Mouse (Mus musculus): ENCODE results near the gene Ccnd3.

Gene Ccnd3

DNA sequence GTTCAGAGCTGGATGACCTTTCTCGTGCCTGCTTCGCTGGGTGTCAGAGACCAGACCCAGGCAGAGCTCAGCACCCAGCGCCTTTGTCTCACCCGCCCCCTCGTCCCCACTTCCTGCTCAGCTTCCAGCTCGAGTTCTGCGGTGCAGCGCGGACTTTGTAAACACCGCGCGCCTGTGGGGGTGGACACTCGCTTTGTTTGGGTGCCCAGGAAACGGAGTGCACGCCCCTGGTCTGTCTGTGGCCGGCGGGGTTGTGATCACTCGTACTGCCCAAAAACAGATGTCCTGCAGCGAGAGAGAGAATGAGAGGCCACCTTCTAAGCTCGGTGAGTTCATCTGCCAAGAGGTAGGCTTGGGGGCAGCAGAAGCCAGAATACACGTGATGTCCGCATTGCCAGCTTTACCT lies at the start of gene Ccnd3:
TSS of gene Ccnd3 (plus strand) at position 111 of the 406 bp plus-strand sequence.
- DNase-seq, result peak; percentile 79 to 93

DNA sequence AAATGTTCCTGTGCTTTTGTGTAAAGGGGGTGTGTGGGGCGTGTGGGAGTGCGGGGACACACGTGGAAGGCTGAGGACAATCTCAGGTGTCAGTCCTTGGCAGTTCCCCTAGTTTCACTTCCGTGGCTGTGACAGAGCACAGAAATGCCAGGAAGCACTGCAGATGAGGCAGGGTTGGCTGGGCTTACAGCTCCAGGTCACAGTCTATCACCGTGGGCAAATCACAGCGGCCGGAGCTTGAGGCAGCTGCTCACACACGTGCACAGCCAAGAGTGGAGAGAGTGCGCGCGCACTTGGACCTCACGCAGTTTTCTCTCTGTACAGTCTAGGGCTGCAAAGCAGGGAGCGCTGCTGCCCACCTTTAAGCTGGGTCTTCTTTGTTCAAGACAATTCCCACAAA lies 46.5 kb upstream of the Ccnd3 start:
- DNase-seq, result peak in 1 of 2 experiments; percentile 38

DNA sequence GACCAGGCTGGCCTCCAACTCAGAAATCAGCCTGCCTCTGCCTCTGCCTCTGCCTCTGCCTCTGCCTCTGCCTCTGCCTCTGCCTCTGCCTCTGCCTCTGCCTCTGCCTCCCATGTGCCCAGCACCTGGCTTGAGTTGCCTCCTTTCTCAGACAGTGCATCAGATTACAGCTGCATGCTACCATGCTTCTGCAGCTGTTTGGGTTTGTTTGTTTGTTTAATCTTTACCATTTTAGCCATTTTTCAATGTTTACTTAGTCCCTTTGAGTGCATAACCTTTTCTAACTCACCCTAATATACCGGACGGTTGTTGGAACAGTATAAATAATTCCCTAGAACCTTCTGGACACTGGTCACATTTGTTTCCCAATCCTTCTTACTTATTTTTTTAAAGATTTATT lies 45.9 kb upstream of the Ccnd3 start:
- DNase-seq, result no peak

DNA sequence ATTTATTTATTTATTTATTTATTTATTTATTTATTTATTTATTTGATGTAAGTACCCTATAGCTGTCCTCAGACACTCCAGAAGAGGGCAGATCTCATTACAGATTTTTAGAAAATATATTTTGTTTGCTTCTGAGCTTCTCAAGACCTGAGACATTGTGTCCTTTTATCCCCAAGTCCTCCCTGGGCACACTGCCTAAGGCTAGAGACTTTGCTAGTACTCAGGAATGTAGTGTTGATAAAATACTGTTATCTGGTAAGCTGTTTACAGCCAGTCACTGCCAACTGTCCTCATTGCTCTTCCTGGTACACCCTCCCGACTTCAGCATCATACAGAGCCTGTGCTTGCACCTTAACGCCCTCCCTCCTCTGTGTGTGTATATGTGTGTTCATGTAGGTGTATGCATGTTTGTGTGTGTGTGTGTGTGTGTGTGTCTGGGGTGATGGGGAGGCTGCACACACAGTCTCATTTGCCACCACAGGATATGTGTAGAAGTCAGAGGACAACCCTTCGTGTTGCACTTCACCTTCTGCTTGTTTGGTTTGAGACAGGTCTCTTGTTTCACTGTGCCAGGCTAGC lies 45.4 kb upstream of the Ccnd3 start:
- peak in 1 of 2 experiments; percentile 27 for DNase-seq

DNA sequence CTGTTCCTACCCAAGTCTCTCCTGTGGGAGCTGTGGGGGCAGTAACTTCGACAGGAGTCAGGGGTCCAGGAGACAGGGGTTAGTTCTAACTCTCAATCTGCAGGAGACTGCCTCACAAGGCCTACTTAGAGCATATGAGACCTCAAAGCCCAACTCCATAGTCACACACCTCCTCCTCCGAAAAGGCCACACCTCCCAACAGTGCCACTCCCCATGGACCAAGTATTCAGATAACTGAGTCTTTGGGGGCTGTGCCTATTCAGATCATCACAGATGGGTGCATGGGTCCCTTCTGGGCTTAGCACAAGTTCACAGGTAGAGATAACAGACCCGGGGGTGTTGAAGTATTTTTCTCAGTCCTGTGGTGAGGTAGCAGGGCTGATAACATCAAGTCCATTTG lies 43.2 kb upstream of the Ccnd3 start:
- DNase-seq, result no peak

GRCm38 (mm10) chr17:47462209-47462608 lies 42.6 kb upstream of the Ccnd3 start:
- no peak for DNase-seq

- DNase-seq, result peak in 1 of 2 experiments; percentile 32
Observed at GRCm38 (mm10) chr17:47462728-47463388, 42.0 kb upstream of the Ccnd3 start.

DNA sequence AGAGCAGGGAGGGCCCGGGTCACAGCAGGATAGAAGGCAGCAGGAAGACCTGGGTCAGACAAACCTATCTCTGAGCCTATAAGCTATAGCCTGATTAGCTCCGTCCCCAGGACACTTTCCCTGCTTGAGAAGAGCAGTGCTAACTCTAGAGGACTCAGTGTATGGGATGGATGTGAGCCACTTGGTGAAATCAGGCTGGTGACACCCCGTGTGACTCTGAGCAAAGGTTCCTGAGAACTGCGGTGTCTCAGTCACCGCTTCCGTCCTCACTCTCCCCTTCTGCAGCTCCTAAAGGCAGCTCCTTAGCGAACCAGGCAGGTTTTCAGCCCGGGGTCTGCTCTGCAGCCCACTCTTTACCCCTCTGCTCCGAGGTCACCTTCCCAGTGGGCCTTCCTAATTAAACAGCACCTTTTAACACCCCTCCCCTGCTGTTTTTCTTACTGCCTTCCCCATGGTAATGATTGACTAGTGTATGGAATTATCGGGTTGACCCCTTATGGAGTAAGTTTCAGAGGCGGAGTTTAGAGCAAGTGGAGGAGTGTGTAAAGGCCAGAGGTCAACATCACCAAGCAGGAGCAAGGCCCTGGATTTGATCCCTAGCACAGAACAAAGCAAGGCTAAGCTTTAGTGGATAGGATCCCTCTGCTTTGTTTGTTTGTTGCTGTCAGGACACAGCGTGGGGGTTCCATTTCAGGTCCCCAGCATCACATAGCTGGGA lies 40.4 kb upstream of the Ccnd3 start:
- DNase-seq, result no peak

DNA sequence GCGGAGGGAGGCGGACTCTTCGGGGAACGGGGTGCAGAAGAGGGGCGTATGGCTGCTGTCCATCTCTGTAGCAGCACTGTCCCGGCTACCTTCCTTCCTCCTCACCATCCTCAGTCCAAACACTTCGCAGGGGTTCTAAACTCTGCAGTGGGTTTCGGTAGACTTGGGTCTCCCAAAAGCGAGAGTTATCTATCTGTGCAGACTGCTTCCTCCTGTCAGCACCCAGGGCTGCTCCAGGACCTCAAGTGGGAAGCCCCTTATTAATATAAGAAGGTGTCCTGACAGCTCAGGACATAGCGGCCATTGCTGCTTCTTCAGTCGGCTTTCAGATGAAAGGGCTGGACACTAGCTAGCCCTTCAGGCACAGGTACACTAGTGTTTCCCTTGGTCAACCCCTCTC lies 39.8 kb upstream of the Ccnd3 start:
- no peak for DNase-seq

- DNase-seq, result no peak
Observed at GRCm38 (mm10) chr17:47466284-47466683, 38.6 kb upstream of the Ccnd3 start.

DNA sequence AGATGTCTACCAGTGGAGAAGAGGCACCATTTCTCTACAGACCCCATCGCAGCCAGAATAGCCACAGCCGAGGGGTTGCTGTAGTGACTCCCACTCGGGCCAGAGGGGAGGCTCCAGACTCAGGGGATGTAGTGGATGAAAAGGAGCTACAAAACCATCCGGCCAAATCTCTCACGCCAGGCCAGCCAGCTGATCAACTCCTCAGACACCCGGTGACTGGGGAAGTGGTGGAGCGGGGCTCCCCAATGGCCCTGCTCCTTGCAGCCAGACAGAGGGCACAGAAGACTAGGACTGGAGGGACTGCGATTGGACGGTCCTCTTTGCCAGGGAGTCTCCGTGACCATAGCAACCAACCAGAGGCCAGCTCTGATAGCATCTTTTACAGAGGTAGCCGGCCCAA lies 37.2 kb upstream of the Ccnd3 start:
- no peak for DNase-seq

DNA sequence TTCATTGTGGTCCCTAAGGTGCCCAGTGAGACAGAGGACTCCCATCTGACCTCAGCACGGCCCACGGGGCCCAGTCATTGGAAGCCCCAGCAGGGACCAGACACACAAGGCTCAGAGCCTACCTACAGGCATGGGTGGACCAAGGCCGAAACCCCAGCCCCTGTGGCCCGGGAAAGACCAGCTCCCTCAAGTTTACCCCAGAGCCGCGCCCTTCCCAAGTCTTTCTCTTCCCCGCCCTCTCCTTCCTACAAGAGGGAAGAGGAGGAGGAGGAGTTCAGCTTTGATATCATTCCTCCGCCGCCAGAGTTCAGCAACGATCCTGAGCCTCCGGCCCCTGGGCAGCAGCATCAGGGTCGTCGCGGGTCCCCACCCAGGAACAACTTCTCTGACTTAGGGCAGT lies 36.8 kb upstream of the Ccnd3 start:
- DNase-seq, result no peak

- no peak for DNase-seq
Observed at GRCm38 (mm10) chr17:47468466-47468865, 36.4 kb upstream of the Ccnd3 start.

- DNase-seq, result no peak
Observed at GRCm38 (mm10) chr17:47469642-47470041, 35.2 kb upstream of the Ccnd3 start.

GRCm38 (mm10) chr17:47470121-47470520 lies 34.7 kb upstream of the Ccnd3 start:
- no peak for DNase-seq

DNA sequence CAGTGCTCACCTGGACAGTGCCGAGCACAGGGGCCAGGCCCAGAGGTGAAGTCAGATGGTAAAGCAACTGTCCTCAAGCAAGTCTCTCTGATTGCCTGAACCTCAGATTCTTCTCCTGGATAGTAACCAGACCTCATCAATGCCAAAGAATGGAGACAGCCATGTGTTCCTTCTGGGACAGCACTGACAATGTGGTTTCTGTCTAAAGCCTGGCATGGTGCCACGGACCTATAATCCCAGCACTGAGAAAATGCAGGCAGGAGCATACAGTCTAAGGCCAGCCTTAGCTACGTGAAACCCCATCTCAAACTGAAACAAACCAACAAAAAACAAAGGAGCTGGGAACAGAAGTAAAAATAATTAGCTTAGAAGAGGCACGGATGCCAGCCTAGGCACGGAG lies 34.2 kb upstream of the Ccnd3 start:
- DNase-seq, result peak in 1 of 2 experiments; percentile 34

- DNase-seq, result peak in 1 of 2 experiments; percentile 29
Observed at GRCm38 (mm10) chr17:47472435-47473350, 32.2 kb upstream of the Ccnd3 start.

DNA sequence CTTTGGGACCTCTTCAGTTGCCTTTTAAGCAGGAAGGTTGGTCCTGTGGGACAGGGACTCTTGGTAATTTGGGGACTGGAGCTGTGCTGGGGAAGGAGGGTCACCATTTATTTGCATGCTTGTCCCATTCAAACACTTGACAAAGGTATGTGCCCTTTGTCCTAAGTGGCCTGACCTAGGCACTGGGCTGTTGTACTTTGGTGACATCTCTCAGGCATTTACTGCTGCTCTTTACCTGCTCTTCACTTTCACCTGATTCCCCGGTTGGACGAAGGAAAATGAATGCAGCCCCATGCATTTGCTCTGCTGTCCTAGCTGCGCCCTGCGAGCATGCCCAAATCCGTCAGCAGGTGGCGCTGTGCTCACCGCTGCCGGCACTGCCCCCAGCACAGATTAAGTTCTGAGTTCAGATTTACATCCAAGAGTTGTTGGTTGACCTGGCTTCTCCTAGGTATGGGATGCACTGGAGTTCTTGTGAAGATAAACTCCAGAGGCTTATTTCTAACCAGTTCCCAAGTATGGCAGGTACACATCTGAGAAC lies 31.3 kb upstream of the Ccnd3 start:
- DNase-seq, result peak; percentile 55 to 67

GRCm38 (mm10) chr17:47474250-47474649 lies 30.6 kb upstream of the Ccnd3 start:
- DNase-seq, result peak in 1 of 2 experiments; percentile 30

GRCm38 (mm10) chr17:47475181-47475580 lies 29.7 kb upstream of the Ccnd3 start:
- DNase-seq, result peak; percentile 49 to 75

- DNase-seq, result peak; percentile 34 to 44
Observed at GRCm38 (mm10) chr17:47475714-47476113, 29.1 kb upstream of the Ccnd3 start.

GRCm38 (mm10) chr17:47479887-47480286 lies 25.0 kb upstream of the Ccnd3 start:
- DNase-seq, result no peak

- DNase-seq, result peak; percentile 83 to 89
Observed at GRCm38 (mm10) chr17:47482401-47482800, 22.4 kb upstream of the Ccnd3 start.

Data from kidney, postnatal 25 days (tissue).